Mouse (Mus musculus): ENCODE results near the gene Cntn2. TPM values are rescaled to one million over a fixed set of nuclear protein-coding genes. Genes with fewer than 3 reads are reported as not detected.

Cntn2 gene
- polyA plus RNA-seq, 1 experiment from 2014 or later: 0.60 TPM

DNA sequence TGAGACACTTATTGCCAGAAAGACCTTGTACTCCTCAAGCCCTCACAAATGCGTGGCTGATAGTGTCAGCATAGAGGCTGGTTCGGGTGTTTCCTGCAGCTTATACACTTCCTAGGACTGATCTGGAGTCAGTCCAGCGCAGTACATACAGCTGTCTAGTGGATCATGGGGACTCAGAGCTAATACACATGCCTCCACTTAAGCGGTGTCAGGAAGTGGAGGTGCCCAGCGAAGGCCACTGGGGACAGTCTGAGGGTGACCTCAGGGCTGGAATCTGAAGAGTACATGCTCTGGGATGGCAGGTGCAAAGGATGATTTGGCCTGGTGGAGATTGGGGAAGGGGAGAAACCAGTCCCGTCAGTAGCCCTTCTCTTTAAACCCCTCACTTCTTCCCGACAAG is 2.4 kb downstream of the Cntn2 start:
- H3K9ac ChIP-seq (ENCODE audit: low read depth, low read length): no peak overlapping the region
- H3K9me3 ChIP-seq (ENCODE audit: control insufficient read depth, low read length): no peaks in the 10 kb centered on the region
- 48% methylated on average over 7 of the region's 7 CpGs for WGBS
- H3K36me3 ChIP-seq (ENCODE audit: control insufficient read depth, insufficient read depth, low read length): no peaks in the 10 kb centered on the region
- H3K27me3 ChIP-seq (replicated peaks; ENCODE audit: control insufficient read depth, insufficient read depth, low read length): peaks cover 63% of the 10 kb centered on the region
- ATAC-seq (replicated peaks; ENCODE audit: low FRiP score) (no peak), DNase-seq (ENCODE audit: low spot score) (no peak)
- H3K4me1 ChIP-seq (replicated peaks; ENCODE audit: control insufficient read depth, insufficient read depth, low read length): peaks cover 3% of the 10 kb centered on the region; the same call in 1 of the 2 replicates
- no peak overlapping the region for H3K4me3 ChIP-seq (ENCODE audit: low read depth, low read length)
- H3K4me2 ChIP-seq: no peak overlapping the region
- no peak overlapping the region for H3K27ac ChIP-seq (ENCODE audit: low read depth, low read length)

DNA sequence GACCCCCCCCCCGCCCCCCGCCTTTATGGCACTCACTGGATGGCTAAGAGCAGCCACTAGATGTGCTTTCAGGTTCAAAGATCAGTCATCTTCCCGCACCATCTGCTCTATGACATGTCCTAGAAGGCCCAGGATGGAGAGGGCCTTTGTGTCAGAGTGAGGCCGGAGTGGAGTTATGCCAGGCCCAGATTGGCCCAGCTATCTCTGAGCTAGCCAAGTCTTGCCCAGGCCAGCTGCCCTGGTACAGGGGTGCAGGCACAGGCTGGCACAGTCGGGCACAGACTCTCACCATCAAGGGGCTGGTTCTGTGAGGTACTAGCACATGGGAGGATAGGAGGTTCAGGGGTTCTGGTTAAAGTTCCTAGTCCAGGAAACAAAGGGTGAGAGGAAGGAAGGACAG is 5.3 kb downstream of the Cntn2 start:
- ATAC-seq (replicated peaks; ENCODE audit: low FRiP score): no peak
- Histone ChIP-seq H3K9ac (ENCODE audit: low read depth, low read length) (no peak overlapping the region), H3K4me2 (no peak overlapping the region)

DNA sequence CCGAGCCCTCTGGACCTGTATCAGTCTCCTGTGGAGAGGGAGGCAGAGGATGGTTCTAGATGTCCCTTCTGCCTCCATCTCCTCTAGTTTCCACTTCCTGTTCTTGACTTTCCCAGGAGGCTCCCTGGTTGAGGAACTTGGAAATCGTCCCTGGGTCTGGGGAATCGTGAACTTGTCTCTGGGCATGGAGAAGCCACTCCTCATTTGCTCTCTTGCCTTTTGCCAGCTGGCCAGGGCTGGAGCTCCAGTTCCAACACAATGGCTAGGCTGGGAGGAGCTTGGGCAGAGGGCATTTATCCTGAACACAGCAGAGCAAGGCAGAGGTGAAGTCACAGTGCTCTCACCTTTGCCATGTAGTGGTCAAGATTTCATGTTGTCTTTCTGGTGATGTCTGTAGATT is 6.6 kb downstream of the Cntn2 start:
- no peak overlapping the region for H3K27ac ChIP-seq (ENCODE audit: low read depth, low read length)
- no peaks in the 10 kb centered on the region; the same call in 1 of the 2 replicates for H3K4me1 ChIP-seq (replicated peaks; ENCODE audit: control insufficient read depth, insufficient read depth, low read length)
- no peaks in the 10 kb centered on the region for H3K9me3 ChIP-seq (ENCODE audit: control insufficient read depth, low read length)
- no peaks in the 10 kb centered on the region for H3K36me3 ChIP-seq (ENCODE audit: control insufficient read depth, insufficient read depth, low read length)
- H3K4me3 ChIP-seq (ENCODE audit: low read depth, low read length): no peak overlapping the region
- no peak overlapping the region for H3K4me2 ChIP-seq
- no peak overlapping the region for H3K9ac ChIP-seq (ENCODE audit: low read depth, low read length)
- WGBS: 63% methylated on average over 3 of the region's 3 CpGs
- no peak for DNase-seq (ENCODE audit: low spot score)
- ATAC-seq (replicated peaks; ENCODE audit: low FRiP score): no peak
- H3K27me3 ChIP-seq (replicated peaks; ENCODE audit: control insufficient read depth, insufficient read depth, low read length): peaks cover 36% of the 10 kb centered on the region

More for the DNA sequence above, 5.3 kb downstream of the Cntn2 start:
- peaks cover 3% of the 10 kb centered on the region; the same call in 1 of the 2 replicates for H3K4me1 ChIP-seq (replicated peaks; ENCODE audit: control insufficient read depth, insufficient read depth, low read length)
- no peak for DNase-seq (ENCODE audit: low spot score)
- no peak overlapping the region for H3K27ac ChIP-seq (ENCODE audit: low read depth, low read length)
- 68% methylated on average over 5 of the region's 5 CpGs for WGBS
- no peak overlapping the region for H3K4me3 ChIP-seq (ENCODE audit: low read depth, low read length)
- H3K36me3 ChIP-seq (ENCODE audit: control insufficient read depth, insufficient read depth, low read length): no peaks in the 10 kb centered on the region
- H3K9me3 ChIP-seq (ENCODE audit: control insufficient read depth, low read length): no peaks in the 10 kb centered on the region
- peaks cover 47% of the 10 kb centered on the region for H3K27me3 ChIP-seq (replicated peaks; ENCODE audit: control insufficient read depth, insufficient read depth, low read length)

DNA sequence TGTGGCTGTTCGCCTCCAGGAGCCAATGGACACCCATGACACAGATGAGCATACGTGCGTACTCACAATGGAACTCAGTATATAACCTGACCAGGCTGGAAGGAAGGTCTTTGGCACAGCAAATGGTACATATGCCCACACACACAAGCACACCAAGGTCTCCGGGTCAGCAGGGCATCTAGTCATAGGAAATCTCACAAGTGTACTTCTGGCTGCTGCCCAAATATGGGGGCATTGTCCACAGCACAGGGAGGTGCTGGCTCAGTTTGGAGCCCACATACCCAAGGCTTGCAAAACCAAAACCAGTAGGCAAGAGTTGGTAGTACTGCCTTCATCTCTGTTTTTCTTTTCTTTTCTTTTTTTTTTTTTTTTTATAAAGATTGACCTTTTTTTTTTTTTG is 7.5 kb downstream of the Cntn2 start:
- DNase-seq (ENCODE audit: low spot score) (no peak), ATAC-seq (replicated peaks; ENCODE audit: low FRiP score) (no peak)
- 88% methylated on average over 4 of the region's 4 CpGs for WGBS
- no peak overlapping the region for H3K4me2 ChIP-seq
- no peaks in the 10 kb centered on the region for H3K9me3 ChIP-seq (ENCODE audit: control insufficient read depth, low read length)
- H3K4me3 ChIP-seq (ENCODE audit: low read depth, low read length): no peak overlapping the region
- H3K27me3 ChIP-seq (replicated peaks; ENCODE audit: control insufficient read depth, insufficient read depth, low read length): peaks cover 27% of the 10 kb centered on the region
- no peaks in the 10 kb centered on the region for H3K36me3 ChIP-seq (ENCODE audit: control insufficient read depth, insufficient read depth, low read length)
- H3K9ac ChIP-seq (ENCODE audit: low read depth, low read length): no peak overlapping the region
- H3K4me1 ChIP-seq (replicated peaks; ENCODE audit: control insufficient read depth, insufficient read depth, low read length): no peaks in the 10 kb centered on the region
- H3K27ac ChIP-seq (ENCODE audit: low read depth, low read length): no peak overlapping the region

DNA sequence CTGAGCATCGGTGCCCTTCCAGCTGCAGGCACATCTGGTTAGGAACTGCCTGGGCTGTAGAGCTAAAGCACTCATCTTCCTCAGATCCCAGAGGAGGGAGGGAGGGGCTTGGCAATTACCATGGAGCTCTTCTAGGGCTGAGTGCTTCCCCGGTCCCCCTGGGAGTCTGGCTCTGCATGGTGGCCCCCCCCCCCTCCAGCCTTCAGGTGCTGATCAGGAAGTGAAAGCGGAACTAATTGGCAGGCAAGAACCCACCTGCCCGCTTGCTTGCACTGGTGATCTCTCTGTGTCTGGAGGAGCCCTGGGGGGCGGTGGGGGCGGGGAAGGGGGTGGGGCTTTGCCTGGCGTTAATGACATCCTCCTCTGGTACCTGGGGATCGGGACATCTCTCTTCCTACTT is 9.2 kb downstream of the Cntn2 start:
- no peaks in the 10 kb centered on the region for H3K4me1 ChIP-seq (replicated peaks; ENCODE audit: control insufficient read depth, insufficient read depth, low read length)
- peaks cover 11% of the 10 kb centered on the region; the same call in 1 of the 2 replicates for H3K27me3 ChIP-seq (replicated peaks; ENCODE audit: control insufficient read depth, insufficient read depth, low read length)
- H3K9ac ChIP-seq (ENCODE audit: low read depth, low read length): no peak overlapping the region
- no peak overlapping the region for H3K4me2 ChIP-seq
- H3K9me3 ChIP-seq (ENCODE audit: control insufficient read depth, low read length): no peaks in the 10 kb centered on the region
- 2% methylated on average over 5 of the region's 8 CpGs for WGBS
- no peak overlapping the region for H3K4me3 ChIP-seq (ENCODE audit: low read depth, low read length)
- no peak overlapping the region for H3K27ac ChIP-seq (ENCODE audit: low read depth, low read length)
- DNase-seq (ENCODE audit: low spot score): no peak
- H3K36me3 ChIP-seq (ENCODE audit: control insufficient read depth, insufficient read depth, low read length): no peaks in the 10 kb centered on the region
- ATAC-seq (replicated peaks; ENCODE audit: low FRiP score): no peak

DNA sequence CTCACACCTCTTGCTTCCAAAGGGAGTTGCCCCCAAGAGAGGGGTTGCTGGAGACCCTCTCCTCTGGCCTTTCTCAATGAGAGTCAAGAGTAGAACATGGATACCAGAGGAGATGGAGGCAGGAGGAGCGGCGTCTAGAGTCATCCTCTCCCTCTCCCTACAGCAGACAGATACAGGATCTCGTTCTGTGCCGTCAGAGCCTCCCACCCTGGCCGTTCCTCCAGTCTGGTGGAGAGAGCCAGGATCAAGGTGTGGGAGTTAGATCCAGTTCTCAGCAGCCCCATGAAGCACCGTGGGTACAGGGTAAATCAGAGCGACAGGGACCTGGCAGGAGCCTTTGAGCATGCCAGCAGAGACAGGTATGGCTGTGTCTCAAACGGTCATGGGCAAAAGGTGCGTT is 10.5 kb downstream of the Cntn2 start:
- H3K9ac ChIP-seq (ENCODE audit: low read depth, low read length): no peak overlapping the region
- no peaks in the 10 kb centered on the region for H3K4me1 ChIP-seq (replicated peaks; ENCODE audit: control insufficient read depth, insufficient read depth, low read length)
- no peaks in the 10 kb centered on the region for H3K36me3 ChIP-seq (ENCODE audit: control insufficient read depth, insufficient read depth, low read length)
- no peak overlapping the region for H3K4me2 ChIP-seq
- WGBS: 50% methylated on average over 9 of the region's 9 CpGs
- H3K27me3 ChIP-seq (replicated peaks; ENCODE audit: control insufficient read depth, insufficient read depth, low read length): peaks cover 8% of the 10 kb centered on the region; the same call in 1 of the 2 replicates
- no peak overlapping the region for H3K4me3 ChIP-seq (ENCODE audit: low read depth, low read length)
- H3K9me3 ChIP-seq (ENCODE audit: control insufficient read depth, low read length): no peaks in the 10 kb centered on the region
- no peak overlapping the region for H3K27ac ChIP-seq (ENCODE audit: low read depth, low read length)
- DNase-seq (ENCODE audit: low spot score) (no peak), ATAC-seq (replicated peaks; ENCODE audit: low FRiP score) (no peak)

DNA sequence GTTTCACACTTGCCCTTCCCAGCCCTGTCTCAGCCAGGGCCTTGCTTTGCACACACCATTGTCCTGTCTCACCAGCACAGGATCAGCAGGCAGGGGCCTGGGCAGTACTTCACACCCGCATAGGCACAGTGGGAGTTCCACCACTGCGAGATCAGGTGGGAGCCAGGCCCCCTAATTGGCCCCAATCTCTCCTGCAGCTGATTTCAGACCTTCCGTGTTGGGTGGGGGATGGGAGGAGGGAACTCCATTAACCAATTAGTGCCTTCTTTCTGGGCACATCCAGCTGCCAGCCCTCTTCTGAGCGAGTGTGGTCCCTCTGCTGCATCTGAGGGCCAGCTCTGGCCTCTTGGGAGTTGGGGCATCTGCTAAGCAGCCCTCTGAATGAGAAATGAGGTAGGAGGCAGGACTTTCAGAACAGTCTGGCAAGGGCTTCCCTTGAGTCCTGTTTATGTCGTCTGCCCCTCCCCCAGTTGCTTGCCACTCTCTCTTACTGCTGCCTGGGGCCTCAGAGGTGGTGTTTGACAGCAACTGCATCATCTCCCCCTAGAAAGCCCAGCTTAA is 12.3 kb downstream of the Cntn2 start:
- no peaks in the 10 kb centered on the region for H3K36me3 ChIP-seq (ENCODE audit: control insufficient read depth, insufficient read depth, low read length)
- H3K27me3 ChIP-seq (replicated peaks; ENCODE audit: control insufficient read depth, insufficient read depth, low read length): peaks cover 8% of the 10 kb centered on the region; the same call in 1 of the 2 replicates
- H3K4me3 ChIP-seq (ENCODE audit: low read depth, low read length): no peak overlapping the region
- no peak for ATAC-seq (replicated peaks; ENCODE audit: low FRiP score)
- DNase-seq (ENCODE audit: low spot score): no peak
- no peaks in the 10 kb centered on the region for H3K9me3 ChIP-seq (ENCODE audit: control insufficient read depth, low read length)
- no peak overlapping the region for H3K4me2 ChIP-seq
- H3K4me1 ChIP-seq (replicated peaks; ENCODE audit: control insufficient read depth, insufficient read depth, low read length): no peaks in the 10 kb centered on the region
- H3K27ac ChIP-seq (ENCODE audit: low read depth, low read length): no peak overlapping the region
- WGBS: 2% methylated on average over 5 of the region's 5 CpGs
- H3K9ac ChIP-seq (ENCODE audit: low read depth, low read length): no peak overlapping the region

DNA sequence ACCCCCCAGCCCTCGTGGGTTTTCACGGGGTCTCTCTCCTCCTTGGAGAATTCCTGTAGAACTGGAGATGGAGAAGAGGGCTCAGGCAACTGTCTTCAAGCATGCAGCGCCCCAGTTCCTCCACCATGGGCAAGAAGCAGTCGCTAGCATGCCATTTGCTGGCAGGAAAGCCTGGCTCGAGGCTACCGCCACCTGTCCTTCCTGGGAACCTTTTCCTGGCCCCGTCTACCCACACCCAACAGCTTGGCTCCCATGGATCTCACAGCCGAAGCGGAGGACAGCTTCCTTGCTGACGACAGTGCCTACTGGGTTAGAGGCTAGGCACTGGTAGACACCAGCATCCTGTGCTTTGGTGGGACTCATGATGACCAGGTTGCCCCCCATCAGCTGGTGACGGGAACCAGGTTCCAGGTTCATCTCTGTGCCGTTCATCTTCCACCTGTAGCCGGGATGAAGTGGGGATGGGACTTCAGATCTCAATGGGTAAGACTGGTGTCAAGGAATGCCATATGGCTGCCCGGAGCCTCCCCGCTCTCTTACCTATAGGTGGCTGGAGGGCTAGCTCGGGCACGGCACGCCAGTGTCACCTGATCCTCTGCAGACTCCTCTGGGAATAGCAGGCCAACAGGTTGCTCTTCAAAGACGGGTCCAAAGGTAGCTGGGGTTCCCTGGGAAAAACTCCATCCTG is 14.3 kb downstream of the Cntn2 start:
- H3K4me1 ChIP-seq (replicated peaks; ENCODE audit: control insufficient read depth, insufficient read depth, low read length): no peaks in the 10 kb centered on the region
- peaks cover 8% of the 10 kb centered on the region; the same call in 1 of the 2 replicates for H3K27me3 ChIP-seq (replicated peaks; ENCODE audit: control insufficient read depth, insufficient read depth, low read length)
- no peak overlapping the region for H3K4me2 ChIP-seq
- ATAC-seq (replicated peaks; ENCODE audit: low FRiP score) (no peak), DNase-seq (ENCODE audit: low spot score) (no peak)
- no peak overlapping the region for H3K27ac ChIP-seq (ENCODE audit: low read depth, low read length)
- WGBS: 83% methylated on average over 19 of the region's 19 CpGs
- no peaks in the 10 kb centered on the region for H3K36me3 ChIP-seq (ENCODE audit: control insufficient read depth, insufficient read depth, low read length)
- H3K4me3 ChIP-seq (ENCODE audit: low read depth, low read length): no peak overlapping the region
- H3K9me3 ChIP-seq (ENCODE audit: control insufficient read depth, low read length): no peaks in the 10 kb centered on the region
- no peak overlapping the region for H3K9ac ChIP-seq (ENCODE audit: low read depth, low read length)

DNA sequence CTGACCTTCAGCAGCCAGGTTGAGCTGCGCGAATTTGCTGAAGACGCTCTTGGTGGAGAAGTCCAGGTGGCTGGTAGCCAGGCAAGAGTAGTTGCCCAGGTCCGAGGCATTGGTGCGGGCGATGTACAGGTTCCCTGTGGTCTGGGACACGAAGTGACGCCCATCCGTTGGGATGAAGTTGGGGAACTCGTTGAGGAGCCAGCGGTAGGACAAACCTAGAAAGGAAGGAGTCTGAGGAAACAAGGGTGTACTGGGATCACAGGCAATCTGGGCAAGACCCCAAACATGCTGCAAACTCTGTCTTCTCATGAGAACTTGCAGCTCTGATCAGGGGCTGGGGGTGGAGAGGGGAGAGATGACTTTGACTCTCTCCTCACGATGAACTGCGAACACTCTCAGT is 15.0 kb downstream of the Cntn2 start:
- Histone ChIP-seq H3K27ac (ENCODE audit: low read depth, low read length) (no peak overlapping the region), H3K4me1 (replicated peaks; ENCODE audit: control insufficient read depth, insufficient read depth, low read length) (no peaks in the 10 kb centered on the region), H3K27me3 (replicated peaks; ENCODE audit: control insufficient read depth, insufficient read depth, low read length) (peaks cover 2% of the 10 kb centered on the region; the same call in 1 of the 2 replicates), H3K9me3 (ENCODE audit: control insufficient read depth, low read length) (no peaks in the 10 kb centered on the region), H3K4me3 (ENCODE audit: low read depth, low read length) (no peak overlapping the region), H3K4me2 (no peak overlapping the region), H3K36me3 (ENCODE audit: control insufficient read depth, insufficient read depth, low read length) (no peaks in the 10 kb centered on the region), H3K9ac (ENCODE audit: low read depth, low read length) (no peak overlapping the region)
- DNase-seq (ENCODE audit: low spot score) (no peak), ATAC-seq (replicated peaks; ENCODE audit: low FRiP score) (no peak)
- WGBS: 92% methylated on average over 13 of the region's 13 CpGs

Measured in liver, embryonic 11.5 days (tissue).